Mouse (Mus musculus) heart, postnatal 10 days (tissue): ENCODE results near the gene Ppp1r15a. TPM values are rescaled to one million over a fixed set of nuclear protein-coding genes. Genes with fewer than 3 reads are reported as not detected.
"Not testable (repeated sequence)": the region's sequence is repeated elsewhere in the genome, so short reads cannot be mapped to it uniquely, and the experiment has no call there.

Source experiments
- DNase-seq, 2 experiments: peaks; one replicate each; pipeline ENCODE4 v3.0.0; 2021
- intact Hi-C: fragments of 180-260 bp; cut with DNase I; formaldehyde crosslinking; loops from one replicate; pipeline ENCODE4 v1.15.1; 2025
- total RNA-seq, 2 experiments: library from RNA; stranded (reverse); gene quantifications; 2 replicates each; pipeline ENCODE4 v1.2.3; 2021

The Ppp1r15a gene
- total RNA-seq, 2 experiments from 2014 or later, result 24.5 to 45.4 TPM

DNA sequence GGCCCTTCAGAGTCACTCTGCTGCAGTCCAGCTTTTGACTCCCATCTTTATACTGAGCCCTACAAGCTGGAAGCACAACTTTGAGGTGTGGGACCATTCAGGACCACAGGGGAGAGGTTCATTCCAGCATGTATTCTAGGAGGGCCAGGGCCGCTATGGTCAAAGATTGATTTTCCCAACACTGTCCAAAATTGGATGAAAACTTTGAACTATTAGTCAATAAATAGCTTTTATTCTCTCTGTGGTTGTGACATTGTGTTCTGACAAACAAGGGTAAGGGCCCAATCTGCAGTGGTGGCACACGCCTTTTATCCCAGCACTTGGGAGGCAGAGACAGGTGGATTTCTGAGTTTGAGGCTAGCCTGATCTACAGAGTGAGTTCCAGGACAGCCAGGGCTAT lies 27.9 kb upstream of the Ppp1r15a start:
- intact Hi-C loops, result no loop called here

DNA sequence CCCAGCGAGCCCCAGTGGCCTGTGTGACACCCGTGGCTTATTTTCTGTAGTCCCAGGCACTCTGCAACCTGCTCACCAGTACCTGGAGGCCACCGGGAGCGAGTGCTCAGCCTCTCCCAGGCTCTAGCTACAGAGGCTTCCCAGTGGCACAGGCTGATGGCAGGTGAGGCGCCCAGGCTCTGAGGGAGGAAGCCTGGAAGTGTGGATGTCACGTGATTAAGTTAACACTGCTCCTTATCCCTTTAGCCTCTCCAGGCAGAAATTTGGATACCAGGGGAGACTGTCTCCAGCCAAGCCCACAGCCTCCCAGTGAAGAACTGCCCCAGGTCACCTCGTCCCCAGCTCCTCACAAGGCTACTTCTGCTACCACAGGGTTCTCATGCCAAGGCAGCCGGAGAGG lies 27.5 kb upstream of the Ppp1r15a start:
- intact Hi-C loops, result no loop called here
- no peak for DNase-seq

More for the DNA sequence above, 27.9 kb upstream of the Ppp1r15a start:
- DNase-seq, result no peak

DNA sequence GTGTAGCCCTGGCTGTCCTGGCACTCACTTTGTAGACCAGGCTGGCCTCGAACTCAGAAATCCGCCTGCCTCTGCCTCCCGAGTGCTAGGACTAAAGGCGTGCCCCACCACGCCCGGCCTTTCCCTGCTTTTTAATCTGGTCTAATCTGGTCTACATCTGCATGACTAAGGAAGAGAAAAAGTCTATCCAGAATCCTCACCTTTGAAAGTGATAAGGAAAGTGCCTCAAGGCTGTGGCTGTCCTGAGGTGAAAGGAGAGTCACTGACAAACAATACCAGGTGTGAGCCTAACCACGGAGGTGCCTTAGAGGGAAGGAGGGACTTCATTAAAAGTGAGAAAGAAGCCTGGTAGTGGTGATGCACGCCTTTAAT lies 25.4 kb upstream of the Ppp1r15a start:
- no peak for DNase-seq
- intact Hi-C loops, result no loop called here

DNA sequence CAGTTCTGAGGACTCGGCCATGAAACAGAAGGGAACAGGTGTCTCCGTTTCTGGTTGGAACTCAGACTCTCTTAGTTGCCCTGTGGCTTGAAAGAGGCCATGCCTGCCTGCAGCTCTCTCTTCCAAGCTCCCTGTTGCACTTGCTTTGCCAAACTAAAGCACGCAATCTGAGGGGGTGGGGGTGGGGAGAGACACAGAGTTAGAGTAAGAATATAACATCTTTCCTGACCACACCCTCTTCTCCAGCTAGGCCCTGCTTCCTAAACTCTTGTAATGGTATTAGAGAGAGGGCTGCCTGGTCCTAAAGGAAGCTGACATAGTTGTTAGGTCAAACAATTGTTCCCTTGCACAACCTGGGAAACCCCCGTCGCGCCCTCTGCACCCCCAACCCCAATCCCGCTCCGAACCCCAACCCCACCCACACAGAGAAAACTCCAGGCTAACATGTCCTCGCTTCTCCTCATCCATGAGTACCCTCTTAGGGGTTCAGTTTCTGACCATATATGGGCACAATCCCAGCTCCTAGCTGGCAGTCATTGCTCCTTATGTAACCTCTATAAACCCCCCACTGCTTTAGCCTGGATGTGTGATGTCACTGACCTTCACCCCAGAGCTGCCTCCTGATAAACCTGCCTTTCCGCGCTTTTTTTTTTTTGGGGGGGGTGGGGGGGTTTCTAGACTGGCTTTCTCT lies 24.9 kb upstream of the Ppp1r15a start:
- intact Hi-C loops, result no loop called here
- no peak for DNase-seq

DNA sequence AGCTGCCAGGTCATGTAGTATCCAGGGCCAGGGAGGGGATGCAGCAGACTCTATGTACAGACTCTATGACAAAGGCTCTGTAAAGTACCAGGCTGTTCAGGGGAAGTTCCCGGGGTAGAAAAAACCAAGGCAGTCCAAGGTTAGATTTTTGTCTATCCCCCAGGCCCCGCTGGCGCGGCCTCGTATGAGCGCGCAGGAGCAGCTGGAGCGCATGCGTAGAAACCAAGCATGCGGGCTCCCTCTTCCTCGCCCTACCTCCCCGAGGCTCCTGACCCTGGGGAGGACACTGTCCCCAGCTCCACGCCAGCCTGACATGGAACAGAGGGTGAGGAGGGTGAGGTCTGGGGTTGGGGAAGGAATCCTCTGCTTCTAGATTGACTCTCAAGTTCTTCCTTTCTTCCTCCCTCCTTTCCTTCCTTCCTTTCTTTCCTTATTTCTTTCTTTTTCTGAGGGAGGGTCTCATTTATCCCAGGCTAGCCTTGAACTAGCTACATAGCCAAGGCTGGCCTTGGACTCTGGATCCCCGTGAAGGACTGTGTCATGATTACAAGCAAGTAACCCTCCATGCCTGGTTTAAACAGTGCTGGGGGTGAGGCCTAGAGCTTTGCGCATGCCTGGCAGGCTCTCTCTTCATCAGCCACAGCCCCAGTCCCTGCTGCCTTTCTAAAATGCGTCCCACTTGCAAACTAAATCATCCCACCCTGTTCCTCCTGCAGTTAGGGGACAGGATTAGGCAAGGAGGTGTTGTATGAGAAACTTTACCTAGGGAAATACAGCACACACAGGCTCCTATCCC lies 23.8 kb upstream of the Ppp1r15a start:
- no peak for DNase-seq
- intact Hi-C loops, result no loop called here

DNA sequence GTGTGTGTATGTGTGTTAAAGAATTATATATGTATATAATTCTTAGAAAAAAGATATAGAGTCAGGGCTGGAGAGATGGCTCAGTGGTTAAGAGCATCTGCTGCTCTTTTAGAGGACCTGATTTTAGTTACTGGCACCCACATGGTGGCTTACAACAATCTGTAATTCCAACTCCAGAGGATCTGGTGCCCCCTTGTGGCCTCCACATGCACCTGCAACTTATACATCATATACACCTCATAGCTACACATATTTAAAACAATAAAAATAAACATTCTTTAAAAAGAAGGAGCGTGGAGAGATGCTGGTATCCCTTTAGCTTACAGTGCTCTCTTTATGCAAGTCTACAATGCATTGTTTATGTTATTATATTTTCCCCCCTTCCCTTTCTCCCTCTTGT lies 18.5 kb upstream of the Ppp1r15a start:
- intact Hi-C loops, result no loop called here
- no peak for DNase-seq

DNA sequence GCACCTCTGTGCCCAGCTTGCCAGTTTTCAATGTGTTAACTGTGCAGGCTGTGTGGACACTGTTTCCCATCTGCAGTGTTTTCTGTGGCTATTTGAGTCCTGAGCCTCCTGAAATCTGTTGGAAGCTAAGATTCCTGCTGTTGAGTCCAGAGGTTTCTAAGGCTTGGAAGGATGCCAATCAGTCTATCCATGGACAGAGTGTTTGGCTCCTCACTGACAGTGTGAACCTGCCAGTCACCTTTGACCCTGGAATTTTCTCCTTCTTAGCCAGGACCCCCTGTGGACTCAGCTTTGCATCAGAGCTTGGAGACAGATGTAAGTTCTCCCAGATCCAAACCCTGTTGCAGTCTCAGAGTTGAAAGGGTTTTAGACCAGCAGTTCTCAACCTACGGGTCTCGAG lies 14.1 kb upstream of the Ppp1r15a start:
- intact Hi-C loops, result no loop called here
- DNase-seq, result no peak

DNA sequence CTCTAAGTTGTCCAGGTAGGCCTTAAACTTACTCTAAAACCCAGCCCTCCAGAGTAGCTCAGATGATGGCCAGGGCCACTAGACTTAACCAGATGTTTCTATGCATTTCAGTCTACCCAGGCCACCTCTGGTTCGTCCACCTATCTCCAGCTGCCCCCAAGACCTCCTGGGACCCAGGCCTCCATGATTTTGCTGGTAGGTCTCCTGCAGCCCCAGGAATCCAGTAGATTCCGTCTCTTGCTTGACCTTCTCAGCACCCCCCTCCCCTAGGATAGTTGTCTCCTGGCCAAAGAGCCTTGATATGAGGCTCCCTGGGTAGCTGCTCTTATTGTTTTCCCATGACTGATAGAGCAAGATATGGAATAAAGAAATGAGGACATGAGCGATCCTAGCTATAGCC lies 13.0 kb upstream of the Ppp1r15a start:
- DNase-seq, result no peak
- intact Hi-C loops, result no loop called here

DNA sequence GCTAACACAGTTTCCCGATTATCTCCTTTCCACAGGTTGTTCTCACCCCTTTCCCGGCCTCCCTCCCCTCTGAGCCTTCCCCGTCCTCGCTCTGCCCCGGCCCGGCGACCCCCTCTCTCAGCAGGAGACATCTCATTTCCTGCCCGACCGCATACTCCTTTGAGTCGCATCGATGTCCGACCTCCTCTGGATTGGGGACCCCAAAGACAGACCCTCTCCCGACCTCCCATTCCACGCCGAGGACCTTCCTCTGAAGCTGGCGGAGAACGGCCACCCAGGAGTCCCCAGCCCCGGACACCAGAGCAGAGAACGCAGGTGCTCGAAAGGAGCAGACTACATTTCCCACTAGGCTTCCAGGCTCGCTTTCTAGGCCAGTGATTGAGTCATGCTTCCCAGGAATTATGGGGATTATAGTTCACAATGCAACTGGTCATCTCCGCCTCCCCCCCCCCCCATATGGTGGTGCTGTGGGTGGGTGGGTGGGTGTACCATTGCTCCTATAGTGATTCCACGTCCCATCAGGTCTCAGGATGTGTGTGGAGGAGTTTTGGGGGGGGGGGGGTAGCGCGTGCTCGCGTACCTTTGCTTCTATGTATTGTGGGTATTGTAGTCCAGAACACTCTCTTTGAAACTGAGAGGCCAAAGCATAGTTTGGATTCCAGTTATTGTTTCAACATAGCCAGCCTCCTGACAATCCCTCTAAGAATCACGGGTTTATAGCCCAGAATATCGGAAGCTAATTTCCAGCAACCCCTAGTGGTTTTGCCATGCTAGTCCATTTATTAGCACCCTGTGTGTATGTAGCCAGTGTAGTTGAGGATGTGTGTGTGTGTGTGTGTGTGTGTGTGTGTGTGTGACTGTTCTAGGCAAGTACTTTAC lies 12.3 kb upstream of the Ppp1r15a start:
- intact Hi-C loops, result no loop called here
- DNase-seq, result peak; percentile 56 to 67

DNA sequence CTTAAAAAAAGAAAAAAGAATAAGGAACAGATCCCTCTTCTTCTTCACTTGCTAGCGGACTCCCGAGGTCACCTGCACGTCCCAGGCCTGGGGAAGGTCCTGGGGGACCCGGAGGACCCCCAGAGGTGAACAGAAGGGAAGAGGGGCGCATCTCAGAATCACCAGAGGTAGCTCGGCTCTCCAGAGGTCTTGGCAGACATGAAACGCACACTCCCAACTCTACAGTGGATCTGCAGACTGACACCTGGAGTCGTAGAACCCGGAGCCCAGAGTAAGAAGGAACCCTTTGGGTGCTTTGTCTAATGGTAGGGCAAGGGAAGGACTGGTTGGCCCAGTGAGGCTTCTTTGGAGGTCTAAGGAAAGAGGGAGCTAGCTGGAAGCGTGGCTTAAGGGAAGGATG lies 11.5 kb upstream of the Ppp1r15a start:
- DNase-seq, result no peak
- intact Hi-C loops, result no loop called here

DNA sequence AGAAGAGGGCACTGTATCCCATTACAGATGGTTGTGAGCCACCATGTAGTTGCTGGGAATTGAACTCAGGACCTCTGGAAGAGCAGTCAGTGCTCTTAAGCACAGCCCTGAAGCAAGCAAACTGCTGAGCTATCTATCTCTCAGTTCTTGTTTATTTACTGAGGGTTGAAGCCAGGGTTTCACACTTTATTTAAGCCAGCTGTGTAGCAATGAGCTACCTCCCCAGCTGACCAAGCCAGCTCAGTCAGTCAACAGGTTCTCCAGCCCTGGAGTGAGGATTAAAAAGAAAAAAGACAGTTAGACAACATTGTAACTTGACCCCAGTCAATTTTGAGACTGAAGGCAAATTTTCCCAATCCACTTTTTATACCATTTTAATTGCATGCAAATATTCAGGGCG lies 9.6 kb upstream of the Ppp1r15a start:
- no peak for DNase-seq
- intact Hi-C loops, result no loop called here

DNA sequence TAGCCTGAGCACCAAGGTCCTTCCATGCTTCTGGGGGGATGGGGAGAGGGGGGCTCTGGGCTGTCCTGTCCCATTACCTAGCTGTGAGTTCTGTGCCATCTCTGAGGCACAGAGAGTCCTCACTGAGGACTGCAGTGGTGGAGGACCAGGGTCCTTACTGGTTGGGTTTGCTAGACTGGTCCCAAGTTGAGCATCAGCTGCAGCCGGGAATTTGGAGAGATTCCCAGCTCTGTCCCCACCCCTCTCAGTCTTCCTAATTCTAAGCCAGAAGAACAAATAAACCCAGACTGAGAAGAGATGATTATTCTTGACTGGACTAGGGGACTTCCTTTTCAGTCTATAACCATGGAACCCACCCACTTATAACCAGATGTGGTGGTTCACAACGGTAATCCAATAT lies 4.6 kb upstream of the Ppp1r15a start:
- DNase-seq, result peak; percentile 54 to 60
- intact Hi-C loops, result no loop called here

DNA sequence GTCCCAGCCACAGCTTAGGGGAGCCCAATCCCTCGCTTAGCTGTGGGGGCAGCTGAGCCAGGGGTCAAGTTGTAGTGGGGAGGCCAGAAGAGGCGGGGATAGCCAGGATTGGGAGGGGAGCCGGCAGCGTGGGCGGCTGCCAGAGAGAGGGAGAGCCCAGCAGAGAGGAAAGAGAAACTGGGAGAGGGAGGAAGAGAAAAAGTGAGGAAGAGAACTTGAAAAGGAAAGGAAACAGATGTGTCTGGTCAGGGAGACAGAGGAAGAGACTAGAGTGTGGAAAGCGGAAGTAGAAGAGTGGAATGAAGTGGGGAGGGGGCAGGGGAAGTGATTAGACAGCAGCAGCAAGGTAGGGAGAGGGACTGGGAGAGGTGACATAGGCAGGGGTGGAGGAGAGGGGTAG lies 3.4 kb upstream of the Ppp1r15a start:
- intact Hi-C loops, result no loop called here
- DNase-seq, result peak in 1 of 2 experiments; percentile 55

DNA sequence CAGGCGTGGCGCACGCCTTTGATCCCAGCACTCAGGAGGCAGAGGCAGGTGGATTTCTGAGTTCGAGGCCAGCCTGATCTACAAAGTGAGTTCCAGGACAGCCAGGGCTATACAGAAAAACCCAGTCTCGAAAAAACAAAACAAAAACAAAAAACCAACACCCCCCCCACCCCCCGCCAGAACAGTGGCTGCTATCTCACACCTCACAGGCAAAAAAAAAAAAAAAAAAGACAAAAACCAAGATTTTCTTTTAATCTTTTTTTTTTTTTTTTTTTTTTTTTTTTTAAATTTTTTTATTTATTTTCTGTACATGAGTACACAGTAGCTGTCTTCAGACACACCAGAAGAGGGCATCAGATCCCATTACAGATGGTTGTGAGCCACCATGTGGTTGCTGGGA lies 1.1 kb upstream of the Ppp1r15a start:
- intact Hi-C loops, DNase-seq: not testable (repeated sequence)

DNA sequence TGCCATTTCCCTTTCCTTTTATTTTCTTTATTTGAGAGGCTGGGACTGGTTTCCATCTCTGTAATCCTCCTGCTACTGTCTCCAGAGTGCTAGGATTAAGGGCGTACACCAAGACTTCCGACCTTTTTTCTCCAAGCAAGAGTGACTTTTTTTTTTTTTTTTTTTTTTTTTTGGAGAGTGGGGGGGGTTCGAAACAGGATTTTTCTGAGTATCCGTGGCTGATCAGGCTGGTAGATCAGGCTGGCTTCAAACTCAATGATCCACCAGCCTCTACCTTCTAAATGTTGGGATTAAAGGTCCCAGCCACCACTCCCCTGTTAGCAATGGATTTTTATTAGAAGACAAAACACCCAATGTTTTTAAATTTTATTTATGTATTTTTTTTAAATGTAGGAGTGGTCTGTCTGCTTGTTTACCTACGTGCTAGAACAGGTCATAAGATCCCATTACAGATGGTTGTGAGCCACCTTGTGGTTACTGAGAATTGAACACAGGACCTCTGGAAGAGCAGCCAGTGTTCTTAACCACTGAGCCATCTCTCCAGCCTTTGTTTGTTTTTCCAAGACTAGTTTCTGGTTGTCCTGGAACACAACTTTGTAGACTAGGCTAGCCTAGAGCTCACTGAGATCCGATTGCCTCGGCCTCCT lies 529 bp upstream of the Ppp1r15a start:
- DNase-seq, result peak in 1 of 2 experiments; percentile 48
- intact Hi-C loops, result no loop called here

DNA sequence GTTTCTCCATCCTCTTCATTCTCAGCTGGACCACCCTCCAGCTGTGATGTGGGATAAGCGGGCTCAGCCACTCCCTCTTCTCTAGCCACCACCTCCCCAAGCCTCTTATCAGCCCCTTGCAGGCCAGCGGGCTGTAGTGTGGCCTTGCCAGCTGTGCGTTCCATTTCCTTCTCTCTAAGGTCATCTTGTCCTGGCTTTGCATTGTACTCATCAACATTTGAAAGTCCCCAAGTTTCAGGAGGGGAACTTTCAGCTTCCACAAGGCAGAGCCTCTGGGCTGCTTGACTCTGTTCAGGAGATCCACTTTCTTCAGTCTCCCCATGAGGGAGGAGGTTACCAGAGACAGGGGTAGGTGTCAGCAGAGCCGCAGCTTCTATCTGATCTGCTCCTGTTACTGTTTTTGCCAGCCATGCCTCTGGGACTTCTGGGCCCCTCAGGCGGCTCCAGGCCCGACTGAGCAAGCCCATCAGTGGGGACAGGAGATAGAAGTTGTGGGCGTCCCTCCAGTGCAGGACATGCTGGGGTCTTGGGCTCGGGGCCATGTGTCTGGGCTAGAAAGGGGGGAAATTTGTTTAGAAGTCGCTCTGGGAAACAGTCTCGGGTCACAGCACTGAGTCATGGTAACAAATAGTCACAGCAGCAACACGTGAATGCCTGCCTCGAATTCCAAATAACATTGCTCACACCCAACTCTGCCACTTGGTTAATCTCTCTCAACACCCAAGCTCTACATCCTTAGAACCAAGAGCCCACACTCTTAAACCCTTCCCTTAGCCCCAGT lies 1.0 kb downstream of the Ppp1r15a start:
- DNase-seq, result peak; percentile 67 to 70
- intact Hi-C loops, result no loop called here

DNA sequence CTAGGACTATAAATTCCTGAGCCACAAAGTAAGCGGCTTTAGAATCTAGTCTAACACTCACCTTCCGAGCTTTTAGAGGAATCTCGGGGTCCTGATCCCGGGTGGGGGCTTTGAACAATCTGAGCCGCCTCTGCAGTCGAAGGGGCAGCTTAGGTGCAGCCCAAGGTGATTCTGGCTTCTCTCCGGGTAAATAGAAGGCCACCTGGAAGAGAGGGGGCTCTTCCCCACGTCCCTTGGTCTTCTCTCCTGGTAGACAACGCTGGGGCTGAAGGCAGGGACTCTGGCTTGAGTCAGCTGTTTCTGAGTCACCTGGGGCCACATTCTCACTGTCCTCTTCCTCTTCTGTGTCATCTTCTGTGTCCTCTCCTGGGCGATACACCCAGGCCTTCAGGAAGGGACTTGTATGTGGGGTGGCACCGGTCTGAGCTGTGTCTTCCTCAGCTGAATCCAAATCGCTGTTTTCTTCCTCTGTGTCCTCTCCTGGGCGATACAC lies 2.3 kb downstream of the Ppp1r15a start:
- no peak for DNase-seq
- intact Hi-C loops, result loop anchor here (2.0 kb wide), 2 partner anchors 47 to 57 kb away; partner anchors contain the start of gene Bax

DNA sequence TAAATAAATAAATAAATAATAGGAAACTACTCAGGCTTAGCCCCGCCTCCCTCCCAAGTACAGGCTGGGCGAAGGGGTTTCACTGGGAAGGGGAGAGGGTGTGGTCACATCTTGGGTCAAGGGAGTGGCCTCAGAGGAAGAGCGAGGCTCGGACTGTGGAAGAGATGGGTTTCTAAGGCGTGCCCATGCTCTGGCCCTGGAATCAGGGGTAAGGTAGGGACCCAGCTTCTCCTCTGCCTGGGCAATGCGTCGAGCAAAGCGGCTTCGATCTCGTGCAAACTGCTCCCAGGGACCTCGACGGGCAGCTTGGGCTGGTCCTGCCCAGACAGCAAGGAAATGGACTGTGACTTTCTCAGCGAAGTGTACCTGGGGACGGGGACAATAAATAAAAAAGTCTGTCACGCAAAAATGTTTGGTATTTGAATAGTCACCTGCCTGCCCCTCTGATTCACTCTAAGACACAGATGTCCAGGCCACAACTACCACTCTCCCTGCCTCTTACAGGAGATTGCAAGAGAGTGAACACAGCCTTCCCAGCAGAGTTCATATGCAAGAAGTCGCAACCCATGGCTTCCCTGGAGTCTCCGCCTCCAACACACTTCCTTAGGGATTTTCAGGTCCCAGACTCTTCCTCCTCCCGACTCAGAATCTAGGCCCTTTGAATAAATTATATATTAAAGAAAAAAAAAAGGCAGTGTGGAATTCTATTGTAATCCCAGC lies 3.0 kb downstream of the Ppp1r15a start:
- intact Hi-C loops, result loop anchor here (2.0 kb wide), 2 partner anchors 46 to 56 kb away; partner anchors contain the start of gene Bax
- no peak for DNase-seq

DNA sequence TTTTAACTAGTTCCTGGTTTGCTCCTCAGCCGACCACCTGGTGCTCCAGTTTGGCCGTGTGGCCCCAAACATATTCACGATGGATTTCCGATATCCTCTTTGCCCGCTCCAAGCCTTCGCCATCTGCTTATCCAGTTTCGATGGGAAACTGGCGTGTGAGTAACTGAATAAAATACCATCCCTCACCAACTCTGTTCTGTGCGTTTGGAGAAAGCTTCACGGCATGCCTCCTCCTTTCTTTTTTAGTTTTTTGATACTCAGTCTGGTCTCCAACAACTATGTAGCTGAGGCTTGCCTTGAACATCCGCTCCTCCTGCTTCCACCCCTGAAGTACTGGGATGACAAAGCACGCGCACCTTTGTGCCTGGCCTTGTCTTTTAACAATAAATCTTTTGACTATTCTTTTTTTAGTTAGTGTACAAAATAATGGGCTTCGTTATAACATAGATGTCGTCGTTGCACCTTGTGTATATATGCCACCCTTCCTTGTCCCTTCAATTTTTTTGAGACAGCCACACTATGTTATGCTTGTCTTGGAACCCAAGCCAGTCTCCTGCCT lies 3.8 kb downstream of the Ppp1r15a start:
- no peak for DNase-seq
- intact Hi-C loops, result loop anchor here (2.0 kb wide), 2 partner anchors 45 to 55 kb away; partner anchors contain the start of gene Bax
